Mouse (Mus musculus): ENCODE results near the gene Trpm5. TPM values are rescaled to one million over a fixed set of nuclear protein-coding genes. Genes with fewer than 3 reads are reported as not detected.

The Trpm5 gene
- polyA plus RNA-seq, 1 experiment from 2014 or later, result 0.70 TPM

- ATAC-seq (ENCODE audit: low FRiP score), result no peak
- 87% methylated on average over 3 of the region's 3 CpGs for WGBS
Measured at GRCm38 (mm10) chr7:143042897-143043300, 51.5 kb downstream of the Trpm5 start.

GRCm38 (mm10) chr7:143042089-143042488 is 52.4 kb downstream of the Trpm5 start:
- no peak overlapping the region for H3K9ac ChIP-seq (ENCODE audit: low read length)
- WGBS, result 71% methylated on average over 3 of the region's 3 CpGs
- no peaks in the 10 kb centered on the region for H3K4me1 ChIP-seq (ENCODE audit: control insufficient read depth, insufficient read depth, low read length)
- H3K4me3 ChIP-seq (ENCODE audit: low read depth, low read length), result no peak overlapping the region
- no peaks in the 10 kb centered on the region for H3K36me3 ChIP-seq (ENCODE audit: control insufficient read depth, insufficient read depth, low read length)
- no peak for ATAC-seq (ENCODE audit: low FRiP score)
- H3K9me3 ChIP-seq (ENCODE audit: control insufficient read depth, low read length), result no peaks in the 10 kb centered on the region
- H3K27me3 ChIP-seq (ENCODE audit: control insufficient read depth, insufficient read depth, low read length), result no peaks in the 10 kb centered on the region
- no peak overlapping the region for H3K4me2 ChIP-seq
- no peak overlapping the region for H3K27ac ChIP-seq (ENCODE audit: low read depth, low read length)
- DNase-seq (ENCODE audit: low spot score, missing footprints), result no peak

More at GRCm38 (mm10) chr7:143042897-143043300, 51.5 kb downstream of the Trpm5 start:
- no peaks in the 10 kb centered on the region for H3K4me1 ChIP-seq (ENCODE audit: control insufficient read depth, insufficient read depth, low read length)
- H3K9ac ChIP-seq (ENCODE audit: low read length), result no peak overlapping the region
- H3K36me3 ChIP-seq (ENCODE audit: control insufficient read depth, insufficient read depth, low read length), result no peaks in the 10 kb centered on the region
- H3K4me2 ChIP-seq, result no peak overlapping the region
- H3K27me3 ChIP-seq (ENCODE audit: control insufficient read depth, insufficient read depth, low read length), result no peaks in the 10 kb centered on the region
- no peak for DNase-seq (ENCODE audit: low spot score, missing footprints)
- no peaks in the 10 kb centered on the region for H3K9me3 ChIP-seq (ENCODE audit: control insufficient read depth, low read length)
- no peak overlapping the region for H3K4me3 ChIP-seq (ENCODE audit: low read depth, low read length)
- H3K27ac ChIP-seq (ENCODE audit: low read depth, low read length), result no peak overlapping the region

GRCm38 (mm10) chr7:143041138-143041822 is 53.2 kb downstream of the Trpm5 start:
- DNase-seq (ENCODE audit: low spot score, missing footprints), result no peak
- Histone ChIP-seq H3K36me3 (ENCODE audit: control insufficient read depth, insufficient read depth, low read length) (no peaks in the 10 kb centered on the region), H3K4me1 (ENCODE audit: control insufficient read depth, insufficient read depth, low read length) (no peaks in the 10 kb centered on the region), H3K4me3 (ENCODE audit: low read depth, low read length) (no peak overlapping the region), H3K27ac (ENCODE audit: low read depth, low read length) (no peak overlapping the region), H3K27me3 (ENCODE audit: control insufficient read depth, insufficient read depth, low read length) (no peaks in the 10 kb centered on the region), H3K9ac (ENCODE audit: low read length) (no peak overlapping the region), H3K4me2 (no peak overlapping the region), H3K9me3 (ENCODE audit: control insufficient read depth, low read length) (no peaks in the 10 kb centered on the region)
- WGBS, result 91% methylated on average over 3 of the region's 3 CpGs
- no peak for ATAC-seq (ENCODE audit: low FRiP score)

- H3K36me3 ChIP-seq (ENCODE audit: control insufficient read depth, insufficient read depth, low read length), result no peaks in the 10 kb centered on the region
- ATAC-seq (ENCODE audit: low FRiP score) (no peak), DNase-seq (ENCODE audit: low spot score, missing footprints) (peak; percentile 8)
- no peak overlapping the region for H3K4me3 ChIP-seq (ENCODE audit: low read depth, low read length)
- no peak overlapping the region for H3K4me2 ChIP-seq
- H3K4me1 ChIP-seq (ENCODE audit: control insufficient read depth, insufficient read depth, low read length), result no peaks in the 10 kb centered on the region
- H3K9me3 ChIP-seq (ENCODE audit: control insufficient read depth, low read length), result no peaks in the 10 kb centered on the region
- no peaks in the 10 kb centered on the region for H3K27me3 ChIP-seq (ENCODE audit: control insufficient read depth, insufficient read depth, low read length)
- H3K9ac ChIP-seq (ENCODE audit: low read length), result no peak overlapping the region
- no peak overlapping the region for H3K27ac ChIP-seq (ENCODE audit: low read depth, low read length)
- 94% methylated on average over 3 of the region's 3 CpGs for WGBS
Measured at GRCm38 (mm10) chr7:143040561-143040960, 53.9 kb downstream of the Trpm5 start.

GRCm38 (mm10) chr7:143038174-143038931 is 56.1 kb downstream of the Trpm5 start:
- Histone ChIP-seq H3K4me3 (ENCODE audit: low read depth, low read length) (no peak overlapping the region), H3K27ac (ENCODE audit: low read depth, low read length) (no peak overlapping the region), H3K4me1 (ENCODE audit: control insufficient read depth, insufficient read depth, low read length) (no peaks in the 10 kb centered on the region), H3K36me3 (ENCODE audit: control insufficient read depth, insufficient read depth, low read length) (no peaks in the 10 kb centered on the region), H3K9ac (ENCODE audit: low read length) (no peak overlapping the region), H3K27me3 (ENCODE audit: control insufficient read depth, insufficient read depth, low read length) (no peaks in the 10 kb centered on the region), H3K9me3 (ENCODE audit: control insufficient read depth, low read length) (no peaks in the 10 kb centered on the region), H3K4me2 (no peak overlapping the region)
- 91% methylated on average over 3 of the region's 3 CpGs for WGBS
- no peak for ATAC-seq (ENCODE audit: low FRiP score)
- DNase-seq (ENCODE audit: low spot score, missing footprints), result peak; percentile 12

- H3K27ac ChIP-seq (ENCODE audit: low read depth, low read length), result no peak overlapping the region
- WGBS, result 94% methylated on average over 4 of the region's 4 CpGs
- no peaks in the 10 kb centered on the region for H3K36me3 ChIP-seq (ENCODE audit: control insufficient read depth, insufficient read depth, low read length)
- H3K9me3 ChIP-seq (ENCODE audit: control insufficient read depth, low read length), result no peaks in the 10 kb centered on the region
- DNase-seq (ENCODE audit: low spot score, missing footprints) (no peak), ATAC-seq (ENCODE audit: low FRiP score) (no peak)
- H3K4me2 ChIP-seq, result no peak overlapping the region
- H3K27me3 ChIP-seq (ENCODE audit: control insufficient read depth, insufficient read depth, low read length), result no peaks in the 10 kb centered on the region
- no peaks in the 10 kb centered on the region for H3K4me1 ChIP-seq (ENCODE audit: control insufficient read depth, insufficient read depth, low read length)
- H3K9ac ChIP-seq (ENCODE audit: low read length), result no peak overlapping the region
- H3K4me3 ChIP-seq (ENCODE audit: low read depth, low read length), result no peak overlapping the region
Measured at GRCm38 (mm10) chr7:143037306-143037705, 57.1 kb downstream of the Trpm5 start.

- Histone ChIP-seq H3K9me3 (ENCODE audit: control insufficient read depth, low read length) (no peaks in the 10 kb centered on the region), H3K36me3 (ENCODE audit: control insufficient read depth, insufficient read depth, low read length) (no peaks in the 10 kb centered on the region), H3K4me1 (ENCODE audit: control insufficient read depth, insufficient read depth, low read length) (no peaks in the 10 kb centered on the region), H3K27me3 (ENCODE audit: control insufficient read depth, insufficient read depth, low read length) (no peaks in the 10 kb centered on the region), H3K4me2 (no peak overlapping the region), H3K4me3 (ENCODE audit: low read depth, low read length) (no peak overlapping the region), H3K9ac (ENCODE audit: low read length) (no peak overlapping the region), H3K27ac (ENCODE audit: low read depth, low read length) (no peak overlapping the region)
- ATAC-seq (ENCODE audit: low FRiP score), result no peak
- WGBS, result 71% methylated on average over 3 of the region's 3 CpGs
- no peak for DNase-seq (ENCODE audit: low spot score, missing footprints)
Measured at GRCm38 (mm10) chr7:143036787-143037186, 57.7 kb downstream of the Trpm5 start.

- no peaks in the 10 kb centered on the region for H3K4me1 ChIP-seq (ENCODE audit: control insufficient read depth, insufficient read depth, low read length)
- no peak overlapping the region for H3K4me3 ChIP-seq (ENCODE audit: low read depth, low read length)
- H3K4me2 ChIP-seq, result no peak overlapping the region
- no peak overlapping the region for H3K27ac ChIP-seq (ENCODE audit: low read depth, low read length)
- no peaks in the 10 kb centered on the region for H3K27me3 ChIP-seq (ENCODE audit: control insufficient read depth, insufficient read depth, low read length)
- ATAC-seq (ENCODE audit: low FRiP score) (no peak), DNase-seq (ENCODE audit: low spot score, missing footprints) (peak; percentile 10)
- 88% methylated on average over 8 of the region's 8 CpGs for WGBS
- no peaks in the 10 kb centered on the region for H3K36me3 ChIP-seq (ENCODE audit: control insufficient read depth, insufficient read depth, low read length)
- no peaks in the 10 kb centered on the region for H3K9me3 ChIP-seq (ENCODE audit: control insufficient read depth, low read length)
- no peak overlapping the region for H3K9ac ChIP-seq (ENCODE audit: low read length)
Measured at GRCm38 (mm10) chr7:143034519-143035450, 59.7 kb downstream of the Trpm5 start.

All from midbrain, embryonic 11.5 days (tissue).